Mouse (Mus musculus): ENCODE measurements at regions not wholly inside any gene's neighbourhood (a gene's known extent, or its start where the extent isn't known, plus 50 kb on each side); places are given as distances from the start of the nearest gene placed in this dataset.

DNA sequence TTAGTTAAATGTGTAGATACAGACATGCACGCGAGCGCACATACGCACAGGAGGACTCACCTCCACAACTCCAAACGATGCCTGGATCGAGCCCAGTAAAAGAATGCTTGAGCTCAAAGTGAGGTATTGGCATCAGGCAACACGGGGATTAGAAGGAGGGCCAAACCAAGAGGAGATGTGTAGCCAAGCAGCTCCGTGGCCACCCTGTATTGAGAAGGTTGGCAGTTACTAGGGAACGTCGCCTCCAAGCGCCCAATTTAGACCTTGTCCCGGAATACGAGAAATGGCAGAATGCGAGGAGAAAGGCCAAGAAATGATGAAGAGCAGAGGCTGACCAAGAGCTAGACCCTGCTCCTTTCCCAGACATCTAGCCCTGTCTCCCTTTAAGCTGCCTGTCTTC, 113.3 kb upstream of the Pkdcc start:
- Histone ChIP-seq H3K4me3 (replicated peaks in 1 of 3; ENCODE audit: low read depth in 2 of 3, low read length in 2 of 3, poor library complexity in 1 of 3) (no peak overlapping the region), H3K27ac (ENCODE audit: insufficient read depth, low read depth) (no peak overlapping the region), H3K9ac (ENCODE audit: insufficient read depth, low read depth) (no peak overlapping the region), H3K27me3 (replicated peaks) (no peaks in the 10 kb centered on the region), H3K9me3 (replicated peaks; ENCODE audit: low read length) (peaks cover 2% of the 10 kb centered on the region), H3K36me3 (replicated peaks in 1 of 2; ENCODE audit: control insufficient read depth in 1 of 2, insufficient read depth in 1 of 2, low read length in 1 of 2) (no peaks in the 10 kb centered on the region), H3K4me1 (ENCODE audit: control insufficient read depth in 1 of 2, insufficient read depth in 2 of 2) (no peaks in the 10 kb centered on the region), H3K79me2 (replicated peaks; ENCODE audit: control insufficient read depth, extremely low read depth, insufficient read depth, poor library complexity, severe bottlenecking) (no peaks in the 10 kb centered on the region), H3K4me2 (ENCODE audit: insufficient read depth, low read depth, poor library complexity, severe bottlenecking) (no peak overlapping the region)
- dilution Hi-C loops (cut with MboI; ENCODE audit: extremely low pct_ligation_motif_present, extremely low pct_unique_long_range_greater_than_20kb, low sequenced_read_pairs): no loop called here
- TF ChIP-seq NRF1 (IDR thresholded peaks at IDR 0.05; ENCODE audit: low read depth, low read length) (no peak), E2F4 (IDR thresholded peaks at IDR 0.05; ENCODE audit: insufficient replicate concordance, low read depth, low read length) (no peak), EP300 (IDR thresholded peaks at IDR 0.05; ENCODE audit: low read length) (no peak), TCF12 (IDR thresholded peaks at IDR 0.05; ENCODE audit: low read depth, low read length) (no peak), BHLHE40 (IDR thresholded peaks at IDR 0.05; ENCODE audit: low read depth, low read length) (no peak), TBP (conservative IDR thresholded peaks at IDR 0.05; ENCODE audit: low read depth, low read length) (no peak), MYC (IDR thresholded peaks at IDR 0.05; ENCODE audit: low read depth, low read length) (no peak), HCFC1 (IDR thresholded peaks at IDR 0.05; ENCODE audit: low read depth, low read length) (no peak), MAZ (IDR thresholded peaks at IDR 0.05; ENCODE audit: low read depth, low read length) (no peak), JUN (IDR thresholded peaks at IDR 0.05; ENCODE audit: insufficient read depth, low read depth, low read length) (no peak), ZC3H11A (IDR thresholded peaks at IDR 0.05; ENCODE audit: low read depth, low read length) (no peak), ELF1 (IDR thresholded peaks at IDR 0.05; ENCODE audit: low read depth, low read length) (no peak), POLR2AphosphoS2 (IDR thresholded peaks at IDR 0.05; ENCODE audit: low read depth, low read length) (no peak), MXI1 (IDR thresholded peaks at IDR 0.05; ENCODE audit: low read depth, low read length) (no peak), RAD21 (IDR thresholded peaks at IDR 0.05; ENCODE audit: low read depth, low read length) (no peak), SIN3A (IDR thresholded peaks at IDR 0.05; ENCODE audit: low read length) (no peak), CTCF (conservative IDR thresholded peaks at IDR 0.05 in 1 of 2, IDR thresholded peaks at IDR 0.05 in 1 of 2; ENCODE audit: low read depth in 2 of 2, low read length in 2 of 2) (no peak), JUND (conservative IDR thresholded peaks at IDR 0.05; ENCODE audit: low read depth, low read length) (no peak)
- in situ Hi-C loops (cut with MboI; ENCODE audit: low pct_ligation_motif_present, low pct_unique_long_range_greater_than_20kb, low sequenced_read_pairs): no loop called here
- no peak for DNase-seq (ENCODE audit: extremely low read depth)

DNA sequence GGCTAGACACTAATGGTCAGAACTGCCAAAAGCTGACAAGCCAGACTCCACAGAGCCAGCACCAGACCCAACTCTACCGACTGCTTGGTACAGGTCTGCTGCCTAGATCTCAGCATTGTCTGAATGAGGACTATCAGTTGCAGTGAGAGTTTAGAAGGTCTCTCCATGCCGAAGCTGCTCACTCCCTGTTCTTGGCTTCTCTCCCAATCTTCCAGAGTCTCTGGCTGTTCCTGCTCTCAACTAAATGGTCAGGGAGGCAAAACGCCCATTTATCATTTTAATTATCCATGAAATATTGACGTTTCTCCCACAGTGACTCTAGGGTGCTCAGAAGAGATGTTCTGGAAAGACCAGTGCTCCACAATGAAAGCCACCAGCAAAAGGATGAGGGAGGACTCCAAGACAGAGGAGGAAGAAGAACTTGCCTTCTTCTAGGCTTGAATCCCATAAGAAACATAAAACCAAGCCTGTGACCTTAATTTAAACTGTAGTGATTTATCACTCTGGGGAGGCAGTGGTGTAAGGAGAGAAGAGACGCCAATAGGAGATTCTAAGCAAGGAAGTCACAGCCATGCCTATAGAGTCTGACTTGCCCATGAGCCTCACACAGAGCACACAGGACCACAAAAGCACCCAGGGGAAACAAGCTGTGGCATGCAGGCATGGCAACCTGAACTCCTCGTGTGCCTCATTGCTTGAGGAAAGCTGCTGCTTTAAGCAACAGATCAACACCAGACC, 112.2 kb upstream of the Pkdcc start:
- no peaks in the 10 kb centered on the region for H3K79me2 ChIP-seq (replicated peaks; ENCODE audit: control insufficient read depth, extremely low read depth, insufficient read depth, poor library complexity, severe bottlenecking)
- no peak overlapping the region for H3K9ac ChIP-seq (ENCODE audit: insufficient read depth, low read depth)
- H3K4me1 ChIP-seq (ENCODE audit: control insufficient read depth in 1 of 2, insufficient read depth in 2 of 2): no peaks in the 10 kb centered on the region
- TF ChIP-seq TBP (conservative IDR thresholded peaks at IDR 0.05; ENCODE audit: low read depth, low read length) (no peak), ETS1 (conservative IDR thresholded peaks at IDR 0.05; ENCODE audit: low read depth, low read length) (no peak), MAZ (IDR thresholded peaks at IDR 0.05; ENCODE audit: low read depth, low read length) (no peak)
- no peaks in the 10 kb centered on the region for H3K36me3 ChIP-seq (replicated peaks in 1 of 2; ENCODE audit: control insufficient read depth in 1 of 2, insufficient read depth in 1 of 2, low read length in 1 of 2)
- no peak overlapping the region for H3K4me3 ChIP-seq (replicated peaks in 1 of 3; ENCODE audit: low read depth in 2 of 3, low read length in 2 of 3, poor library complexity in 1 of 3)
- in situ Hi-C loops (cut with MboI; ENCODE audit: low pct_ligation_motif_present, low pct_unique_long_range_greater_than_20kb, low sequenced_read_pairs): no loop called here
- H3K4me2 ChIP-seq (ENCODE audit: insufficient read depth, low read depth, poor library complexity, severe bottlenecking): no peak overlapping the region
- no peaks in the 10 kb centered on the region for H3K27me3 ChIP-seq (replicated peaks)
- DNase-seq (ENCODE audit: extremely low read depth): no peak
- dilution Hi-C loops (cut with MboI; ENCODE audit: extremely low pct_ligation_motif_present, extremely low pct_unique_long_range_greater_than_20kb, low sequenced_read_pairs): no loop called here
- H3K9me3 ChIP-seq (replicated peaks; ENCODE audit: low read length): peaks cover 2% of the 10 kb centered on the region
- no peak overlapping the region for H3K27ac ChIP-seq (ENCODE audit: insufficient read depth, low read depth)

Data from CH12.LX (cell line).